Mouse (Mus musculus) telencephalon, adult 2 months (tissue): ENCODE measurements around the gene Olfr1020.

Experiments
- DNase-seq: peaks from one replicate; pipeline ENCODE4 v3.0.0-alpha.2; 2011; ENCODE audit warnings: low read depth, low spot score

Gene Olfr1020

GRCm38 (mm10) chr2:85846730-85847129 lies at the start of gene Olfr1020:
Gene Olfr1020 (plus strand): TSS chr2:85847030.
- no peak for DNase-seq

GRCm38 (mm10) chr2:85802444-85802843 lies 44.4 kb upstream of the Olfr1020 start, which contains the start of gene Olfr1016:
Gene Olfr1016 (minus strand): TSS chr2:85802544.
- DNase-seq = no peak

GRCm38 (mm10) chr2:85804501-85804900 lies 42.3 kb upstream of the Olfr1020 start:
- no peak for DNase-seq

- no peak for DNase-seq
Measured at GRCm38 (mm10) chr2:85818179-85818578, 28.7 kb upstream of the Olfr1020 start, which contains the start of gene Olfr1018. Gene Olfr1018 (plus strand): TSS chr2:85818479.

GRCm38 (mm10) chr2:85845383-85845782 lies 1.4 kb upstream of the Olfr1020 start, which contains the start of gene Olfr1019:
Gene Olfr1019 (minus strand): TSS chr2:85845483.
- DNase-seq = no peak

- no peak for DNase-seq
Measured at GRCm38 (mm10) chr2:85868294-85868693, 21.5 kb downstream of the Olfr1020 start, which contains the start of gene Olfr1022. Gene Olfr1022 (plus strand): TSS chr2:85868594.

GRCm38 (mm10) chr2:85885340-85885739 lies 38.5 kb downstream of the Olfr1020 start, which contains the start of gene Olfr1023:
Gene Olfr1023 (plus strand): TSS chr2:85885640.
- no peak for DNase-seq
